Mouse (Mus musculus) liver (tissue): ENCODE results near the gene Lrrc3c.
A peak's percentile ranks its signal among the peaks of the same experiment; 100 is the strongest.
"Not testable (repeated sequence)": the region's sequence is repeated elsewhere in the genome, so short reads cannot be mapped to it uniquely, and the experiment has no call there.

Experiments used
- DNase-seq: peaks from one replicate; pipeline ENCODE4 v3.0.0-alpha.2; 2020; ENCODE audit warnings: mixed read lengths

The Lrrc3c gene

GRCm38 (mm10) chr11:98586892-98587563 is 11.1 kb upstream of the Lrrc3c start, which contains the start of gene Ormdl3:
Gene Ormdl3, minus strand, starts transcription at chr11:98587368.
- peak; percentile 99 for DNase-seq

GRCm38 (mm10) chr11:98587684-98588546 is 10.2 kb upstream of the Lrrc3c start:
- DNase-seq, result peak; percentile 94

- DNase-seq, result no peak
Measured at GRCm38 (mm10) chr11:98588833-98589281, 9.2 kb upstream of the Lrrc3c start.

- DNase-seq, result peak; percentile 30
Measured at GRCm38 (mm10) chr11:98589306-98589705, 8.8 kb upstream of the Lrrc3c start.

- DNase-seq, result no peak
Measured at GRCm38 (mm10) chr11:98590548-98591445, 7.3 kb upstream of the Lrrc3c start.

- no peak for DNase-seq
Measured at GRCm38 (mm10) chr11:98595021-98595420, 3.1 kb upstream of the Lrrc3c start.

- no peak for DNase-seq
Measured at GRCm38 (mm10) chr11:98595473-98595872, 2.6 kb upstream of the Lrrc3c start.

- DNase-seq, result no peak
Measured at GRCm38 (mm10) chr11:98595955-98596354, 2.1 kb upstream of the Lrrc3c start.

- peak; percentile 86 for DNase-seq
Measured at GRCm38 (mm10) chr11:98597363-98597762, 728 bp upstream of the Lrrc3c start.

GRCm38 (mm10) chr11:98598851-98599290 is 780 bp downstream of the Lrrc3c start:
- DNase-seq, result no peak

- no peak for DNase-seq
Measured at GRCm38 (mm10) chr11:98599291-98599690, 1.2 kb downstream of the Lrrc3c start.

- peak; percentile 83 for DNase-seq
Measured at GRCm38 (mm10) chr11:98602090-98602690, 4.1 kb downstream of the Lrrc3c start.

GRCm38 (mm10) chr11:98603953-98604352 is 5.9 kb downstream of the Lrrc3c start:
- DNase-seq, result no peak

- DNase-seq, result not testable (repeated sequence)
Measured at GRCm38 (mm10) chr11:98604911-98605310, 6.8 kb downstream of the Lrrc3c start.

GRCm38 (mm10) chr11:98606763-98607162 is 8.7 kb downstream of the Lrrc3c start:
- DNase-seq, result peak; percentile 33

GRCm38 (mm10) chr11:98620791-98621190 is 22.7 kb downstream of the Lrrc3c start:
- DNase-seq, result no peak

- not testable (repeated sequence) for DNase-seq
Measured at GRCm38 (mm10) chr11:98623981-98624380, 25.9 kb downstream of the Lrrc3c start.

- not testable (repeated sequence) for DNase-seq
Measured at GRCm38 (mm10) chr11:98624381-98624780, 26.3 kb downstream of the Lrrc3c start.

GRCm38 (mm10) chr11:98625611-98626410 is 27.7 kb downstream of the Lrrc3c start, which contains the start of the genes Gm12355 and Gsdma3:
Gene Gm12355, minus strand, starts transcription at chr11:98625661.
Gene Gsdma3, plus strand, starts transcription at chr11:98626360.
- no peak for DNase-seq

- DNase-seq, result no peak
Measured at GRCm38 (mm10) chr11:98628706-98629105, 30.6 kb downstream of the Lrrc3c start.

- DNase-seq, result no peak
Measured at GRCm38 (mm10) chr11:98630646-98631045, 32.6 kb downstream of the Lrrc3c start.
